Mouse (Mus musculus): Measurements from ENCODE around the gene Pip4k2a.

DNA sequence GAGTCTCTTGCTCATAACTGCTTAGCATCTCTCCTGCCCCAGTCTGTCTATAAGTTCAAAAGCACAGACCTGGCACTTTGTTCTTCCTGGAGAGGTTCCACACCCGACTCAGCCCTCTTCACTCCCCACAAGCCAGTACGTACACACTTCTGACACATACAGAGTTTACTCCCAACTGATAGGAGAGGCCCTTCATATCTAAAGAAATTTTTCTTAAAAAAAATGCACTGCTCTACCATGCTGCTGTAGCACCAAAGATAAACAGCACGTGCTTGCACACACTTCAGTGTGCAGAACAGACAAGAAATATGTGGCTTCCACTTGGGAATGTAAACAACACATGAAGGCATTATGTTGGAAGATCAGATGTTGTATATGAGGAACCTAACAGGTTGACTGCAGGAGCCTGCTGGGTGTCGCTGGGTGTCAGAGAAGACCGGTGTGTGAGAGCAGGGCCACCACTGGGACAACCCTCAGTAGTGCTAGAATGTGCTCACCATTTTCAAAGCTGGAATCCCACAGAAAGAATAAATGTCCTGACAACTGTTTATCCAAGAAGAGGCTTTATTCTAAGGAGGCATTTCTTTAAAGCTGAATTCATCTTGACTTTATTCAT lies 28.8 kb downstream of the Pip4k2a start:
- TF ChIP-seq POLR2A (IDR thresholded peaks at IDR 0.05; ENCODE audit: low read depth, low read length) (no peak), HCFC1 (IDR thresholded peaks at IDR 0.05; ENCODE audit: low read depth, low read length) (no peak), CTCF (conservative IDR thresholded peaks at IDR 0.05 in 1 of 2, IDR thresholded peaks at IDR 0.05 in 1 of 2; ENCODE audit: low read depth in 2 of 2, low read length in 2 of 2) (no peak)

All from CH12.LX (cell line).